Mouse (Mus musculus): ENCODE data around the gene Slc25a1. TPM values are rescaled to one million over a fixed set of nuclear protein-coding genes. Genes with fewer than 3 reads are reported as not detected.

The Slc25a1 gene
- polyA plus RNA-seq, 1 experiment: 5.4 TPM

GRCm38 (mm10) chr16:17939255-17939751 lies 11.3 kb upstream of the Slc25a1 start:
- Histone ChIP-seq H3K4me3 (replicated peaks) (peak overlapping the region; percentile 39), H3K36me3 (ENCODE audit: control insufficient read depth) (no peaks in the 10 kb centered on the region), H3K4me1 (ENCODE audit: control insufficient read depth) (peaks cover 43% of the 10 kb centered on the region), H3K27me3 (ENCODE audit: control insufficient read depth) (no peaks in the 10 kb centered on the region), H3K9me3 (ENCODE audit: control insufficient read depth, low read length) (no peaks in the 10 kb centered on the region)
- TF ChIP-seq GATA1 (IDR thresholded peaks at IDR 0.05; ENCODE audit: low read length): no peak
- TF ChIP-seq TAL1 (IDR thresholded peaks at IDR 0.05; ENCODE audit: low read length): no peak

DNA sequence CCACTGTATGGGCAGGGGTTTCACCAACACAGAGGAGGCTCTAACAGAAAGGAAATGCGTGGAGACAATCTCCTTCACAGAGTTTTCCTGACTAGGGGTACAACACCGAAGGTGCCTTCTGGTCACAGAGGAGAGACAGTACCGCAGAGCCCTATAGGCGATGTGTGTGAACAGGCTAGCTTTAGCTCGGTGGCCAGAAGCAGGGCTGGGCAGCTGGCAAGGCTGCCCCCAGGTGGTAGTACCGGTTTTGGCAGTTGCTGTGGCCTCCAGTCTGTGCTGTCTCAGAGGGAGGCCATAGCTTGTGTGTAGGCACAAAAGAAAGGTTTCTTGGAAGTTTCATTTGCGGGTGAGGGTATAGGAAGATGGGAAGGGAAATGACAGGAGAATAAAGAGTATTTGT lies 10.8 kb upstream of the Slc25a1 start:
- H3K4me1 ChIP-seq (ENCODE audit: control insufficient read depth): peaks cover 48% of the 10 kb centered on the region
- H3K4me3 ChIP-seq (replicated peaks): peak overlapping the region; percentile 39
- no peaks in the 10 kb centered on the region for H3K36me3 ChIP-seq (ENCODE audit: control insufficient read depth)
- no peak for TF ChIP-seq GATA1 (IDR thresholded peaks at IDR 0.05; ENCODE audit: low read length)
- no peak for TF ChIP-seq TAL1 (IDR thresholded peaks at IDR 0.05; ENCODE audit: low read length)
- H3K9me3 ChIP-seq (ENCODE audit: control insufficient read depth, low read length): no peaks in the 10 kb centered on the region
- no peaks in the 10 kb centered on the region for H3K27me3 ChIP-seq (ENCODE audit: control insufficient read depth)

DNA sequence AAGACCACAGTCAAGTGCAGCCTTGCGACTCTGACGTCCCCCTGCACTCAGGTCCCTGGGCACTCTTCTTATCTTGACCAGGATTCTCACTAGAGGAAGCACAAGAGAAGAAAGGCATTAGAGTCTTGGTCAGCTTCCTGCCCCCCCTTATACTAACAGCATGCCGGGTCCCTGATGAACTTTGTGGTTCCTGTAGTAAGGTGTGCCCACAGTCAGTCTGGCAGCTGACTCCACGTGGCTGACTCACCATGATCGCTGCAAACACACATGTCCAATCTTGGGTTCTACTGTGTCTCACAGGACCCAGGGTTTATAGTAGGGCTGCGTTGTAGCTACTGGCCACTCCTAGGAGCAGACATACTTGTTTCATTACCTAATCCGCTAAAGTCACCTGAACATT lies 10.2 kb upstream of the Slc25a1 start:
- TF ChIP-seq TAL1 (IDR thresholded peaks at IDR 0.05; ENCODE audit: low read length) (no peak), GATA1 (IDR thresholded peaks at IDR 0.05; ENCODE audit: low read length) (no peak)
- H3K4me1 ChIP-seq (ENCODE audit: control insufficient read depth): peaks cover 54% of the 10 kb centered on the region
- H3K36me3 ChIP-seq (ENCODE audit: control insufficient read depth): no peaks in the 10 kb centered on the region
- no peaks in the 10 kb centered on the region for H3K27me3 ChIP-seq (ENCODE audit: control insufficient read depth)
- no peaks in the 10 kb centered on the region for H3K9me3 ChIP-seq (ENCODE audit: control insufficient read depth, low read length)
- H3K4me3 ChIP-seq (replicated peaks): no peak overlapping the region

- H3K27me3 ChIP-seq (ENCODE audit: control insufficient read depth): no peaks in the 10 kb centered on the region
- TF ChIP-seq TAL1 (IDR thresholded peaks at IDR 0.05; ENCODE audit: low read length) (no peak), GATA1 (IDR thresholded peaks at IDR 0.05; ENCODE audit: low read length) (no peak)
Measured at GRCm38 (mm10) chr16:17936776-17937175, 8.8 kb upstream of the Slc25a1 start.

GRCm38 (mm10) chr16:17934445-17934910 lies 6.5 kb upstream of the Slc25a1 start:
- H3K4me1 ChIP-seq (ENCODE audit: control insufficient read depth): peaks cover 60% of the 10 kb centered on the region
- no peaks in the 10 kb centered on the region for H3K9me3 ChIP-seq (ENCODE audit: control insufficient read depth, low read length)
- H3K27me3 ChIP-seq (ENCODE audit: control insufficient read depth): no peaks in the 10 kb centered on the region
- no peaks in the 10 kb centered on the region for H3K36me3 ChIP-seq (ENCODE audit: control insufficient read depth)
- no peak overlapping the region for H3K4me3 ChIP-seq (replicated peaks)
- no peak for TF ChIP-seq TAL1 (IDR thresholded peaks at IDR 0.05; ENCODE audit: low read length)
- no peak for TF ChIP-seq GATA1 (IDR thresholded peaks at IDR 0.05; ENCODE audit: low read length)

More at GRCm38 (mm10) chr16:17936776-17937175, 8.8 kb upstream of the Slc25a1 start:
- H3K4me3 ChIP-seq (replicated peaks): no peak overlapping the region
- no peaks in the 10 kb centered on the region for H3K36me3 ChIP-seq (ENCODE audit: control insufficient read depth)
- H3K4me1 ChIP-seq (ENCODE audit: control insufficient read depth): peaks cover 59% of the 10 kb centered on the region
- H3K9me3 ChIP-seq (ENCODE audit: control insufficient read depth, low read length): no peaks in the 10 kb centered on the region

GRCm38 (mm10) chr16:17933594-17934444 lies 5.8 kb upstream of the Slc25a1 start:
- H3K36me3 ChIP-seq (ENCODE audit: control insufficient read depth): no peaks in the 10 kb centered on the region
- TF ChIP-seq TAL1 (IDR thresholded peaks at IDR 0.05; ENCODE audit: low read length) (no peak), GATA1 (IDR thresholded peaks at IDR 0.05; ENCODE audit: low read length) (no peak)
- H3K9me3 ChIP-seq (ENCODE audit: control insufficient read depth, low read length): no peaks in the 10 kb centered on the region
- peaks cover 60% of the 10 kb centered on the region for H3K4me1 ChIP-seq (ENCODE audit: control insufficient read depth)
- no peak overlapping the region for H3K4me3 ChIP-seq (replicated peaks)
- no peaks in the 10 kb centered on the region for H3K27me3 ChIP-seq (ENCODE audit: control insufficient read depth)

GRCm38 (mm10) chr16:17931906-17932460 lies 4.0 kb upstream of the Slc25a1 start:
- Histone ChIP-seq H3K36me3 (ENCODE audit: control insufficient read depth) (no peaks in the 10 kb centered on the region), H3K27me3 (ENCODE audit: control insufficient read depth) (no peaks in the 10 kb centered on the region), H3K4me3 (replicated peaks) (no peak overlapping the region), H3K9me3 (ENCODE audit: control insufficient read depth, low read length) (no peaks in the 10 kb centered on the region), H3K4me1 (ENCODE audit: control insufficient read depth) (peaks cover 60% of the 10 kb centered on the region)
- no peak for TF ChIP-seq TAL1 (IDR thresholded peaks at IDR 0.05; ENCODE audit: low read length)
- TF ChIP-seq GATA1 (IDR thresholded peaks at IDR 0.05; ENCODE audit: low read length): no peak

- Histone ChIP-seq H3K4me1 (ENCODE audit: control insufficient read depth) (peaks cover 63% of the 10 kb centered on the region), H3K9me3 (ENCODE audit: control insufficient read depth, low read length) (no peaks in the 10 kb centered on the region), H3K27me3 (ENCODE audit: control insufficient read depth) (no peaks in the 10 kb centered on the region), H3K36me3 (ENCODE audit: control insufficient read depth) (peaks cover 18% of the 10 kb centered on the region), H3K4me3 (replicated peaks) (no peak overlapping the region)
- TF ChIP-seq GATA1 (IDR thresholded peaks at IDR 0.05; ENCODE audit: low read length) (no peak), TAL1 (IDR thresholded peaks at IDR 0.05; ENCODE audit: low read length) (no peak)
Measured at GRCm38 (mm10) chr16:17929631-17930030, 1.6 kb upstream of the Slc25a1 start.

DNA sequence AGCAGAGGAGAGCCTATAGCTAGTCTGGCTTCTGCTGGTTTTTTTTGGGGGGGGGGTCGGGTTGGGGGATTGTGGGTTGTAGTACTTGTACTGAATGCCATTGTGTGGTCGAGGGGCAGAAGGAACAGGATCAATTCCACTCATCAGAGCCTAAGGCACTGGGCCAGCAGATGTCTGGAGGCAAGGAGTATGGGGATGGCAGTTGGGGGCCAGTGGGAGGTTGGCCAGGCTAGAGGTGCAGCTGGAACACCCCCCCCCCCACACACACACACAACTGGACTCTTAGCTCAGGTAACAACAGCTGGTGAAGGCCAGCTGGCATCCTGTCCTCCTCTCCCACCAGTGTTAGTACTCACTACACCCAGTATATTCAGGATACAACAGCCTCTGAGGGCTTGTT lies 1.2 kb upstream of the Slc25a1 start:
- H3K4me3 ChIP-seq (replicated peaks): no peak overlapping the region

More for the DNA sequence above, 1.2 kb upstream of the Slc25a1 start:
- H3K9me3 ChIP-seq (ENCODE audit: control insufficient read depth, low read length): no peaks in the 10 kb centered on the region
- TF ChIP-seq GATA1 (IDR thresholded peaks at IDR 0.05; ENCODE audit: low read length) (no peak), TAL1 (IDR thresholded peaks at IDR 0.05; ENCODE audit: low read length) (no peak)
- no peaks in the 10 kb centered on the region for H3K27me3 ChIP-seq (ENCODE audit: control insufficient read depth)
- peaks cover 62% of the 10 kb centered on the region for H3K4me1 ChIP-seq (ENCODE audit: control insufficient read depth)
- peaks cover 22% of the 10 kb centered on the region for H3K36me3 ChIP-seq (ENCODE audit: control insufficient read depth)

Measured in erythroblast, embryonic 14.5 days (primary cell).